Mouse (Mus musculus) frontal cortex, postnatal 14 days (tissue): ENCODE measurements around the gene Ms4a8a.
A peak's percentile ranks its signal among the peaks of the same experiment; 100 is the strongest.
"Not testable (repeated sequence)": the region's sequence is repeated elsewhere in the genome, so short reads cannot be mapped to it uniquely, and the experiment has no call there.

Source experiments
- DNase-seq, 2 experiments: peaks; one replicate each; pipeline ENCODE4 v3.0.0; 2022; ENCODE audit warnings: low spot score in 2 of 2

Ms4a8a gene

GRCm38 (mm10) chr19:11080934-11081333 lies at the start of gene Ms4a8a:
Gene Ms4a8a (minus strand): TSS chr19:11081102.
- DNase-seq: no peak

- no peak for DNase-seq
These were observed 48.8 kb upstream of the Ms4a8a start for GRCm38 (mm10) chr19:11129702-11130101.

DNA sequence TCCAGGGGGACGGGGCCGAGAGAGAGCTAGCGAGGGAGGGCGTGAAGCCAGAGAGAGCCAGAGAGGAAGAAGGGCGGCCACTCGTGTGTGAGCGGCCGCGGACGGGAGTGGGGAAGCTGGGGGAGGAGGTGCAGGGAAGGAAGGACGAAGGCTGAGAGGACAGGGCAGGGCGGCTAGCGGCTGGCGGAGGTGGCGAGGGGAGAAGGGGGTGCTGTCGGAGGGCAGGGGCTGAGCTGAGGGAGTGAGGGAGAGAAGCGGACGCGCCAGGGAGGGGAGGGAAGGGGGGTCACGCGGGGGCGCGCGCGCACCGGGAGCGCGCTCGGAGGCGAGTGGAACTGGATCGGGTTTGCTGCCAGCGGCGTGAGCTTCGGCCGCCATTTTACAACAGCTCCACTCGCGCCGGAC lies 40.1 kb upstream of the Ms4a8a start:
- not testable (repeated sequence) for DNase-seq

GRCm38 (mm10) chr19:11119338-11119737 lies 38.4 kb upstream of the Ms4a8a start:
- no peak for DNase-seq

DNA sequence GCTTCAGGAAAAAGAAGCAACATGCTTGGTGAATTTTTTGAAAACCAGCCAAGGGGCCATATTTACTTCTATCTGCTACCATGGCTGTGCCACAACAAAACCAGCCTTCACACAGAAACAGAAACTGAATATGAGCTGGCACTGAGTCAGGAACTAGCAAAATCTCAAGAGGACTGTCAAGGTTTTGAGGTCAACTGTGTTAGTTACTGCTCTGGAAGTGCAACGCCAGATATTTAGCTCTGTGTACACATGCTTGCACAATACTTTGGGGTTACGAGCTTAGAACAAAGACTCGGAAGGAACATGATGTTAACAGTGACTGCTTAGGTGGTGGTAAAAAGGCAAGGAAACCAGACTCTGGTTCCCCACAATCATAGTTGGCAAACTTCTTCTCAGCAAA lies 26.8 kb upstream of the Ms4a8a start:
- no peak for DNase-seq

DNA sequence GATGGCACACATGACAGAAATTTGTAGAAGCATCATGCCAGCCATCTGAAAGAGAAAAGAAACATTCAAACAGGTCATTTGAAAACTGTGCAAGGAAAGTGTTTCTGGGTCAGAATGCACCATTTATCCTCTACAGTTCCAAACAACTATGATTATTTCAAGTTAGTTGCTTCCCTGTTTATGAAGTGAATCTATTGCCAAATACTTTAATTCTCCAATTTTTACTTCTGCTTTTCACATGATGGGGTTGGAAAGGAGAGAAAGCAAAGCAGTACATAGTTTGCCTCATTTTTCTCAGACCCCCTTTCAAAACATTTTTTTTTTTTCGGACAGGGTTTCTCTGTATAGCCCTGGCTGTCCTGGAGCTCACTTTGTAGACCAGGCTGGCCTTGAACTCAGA lies 21.0 kb upstream of the Ms4a8a start:
- DNase-seq: no peak

GRCm38 (mm10) chr19:11098401-11098800 lies 17.5 kb upstream of the Ms4a8a start:
- DNase-seq: no peak

DNA sequence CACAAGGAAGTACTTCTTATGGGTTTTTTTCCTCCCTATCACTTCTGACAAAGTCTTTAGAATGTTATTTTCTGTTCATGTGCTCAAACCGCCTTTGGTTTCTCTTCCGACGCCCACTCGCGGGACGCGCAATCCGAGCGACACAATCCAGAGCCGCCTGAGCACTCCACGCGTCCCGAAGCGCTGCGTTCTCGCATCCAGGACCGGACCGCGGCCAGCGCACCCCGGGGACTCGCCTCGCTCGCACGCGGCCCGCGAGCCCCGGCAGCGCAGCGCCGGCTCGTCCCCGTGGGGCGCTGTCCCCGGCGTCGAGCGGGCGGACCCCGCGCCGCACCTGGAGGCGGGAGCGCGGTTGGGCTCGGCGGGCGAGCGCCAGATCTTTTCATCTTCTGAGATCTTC lies 11.2 kb upstream of the Ms4a8a start:
- DNase-seq: not testable (repeated sequence)

GRCm38 (mm10) chr19:11070364-11070763 lies 10.5 kb downstream of the Ms4a8a start:
- no peak for DNase-seq

- no peak for DNase-seq
These were observed 15.6 kb downstream of the Ms4a8a start for GRCm38 (mm10) chr19:11065202-11065875.

- no peak for DNase-seq
These were observed 20.0 kb downstream of the Ms4a8a start for GRCm38 (mm10) chr19:11060900-11061299.

GRCm38 (mm10) chr19:11059967-11060366 lies 20.9 kb downstream of the Ms4a8a start:
- no peak for DNase-seq

DNA sequence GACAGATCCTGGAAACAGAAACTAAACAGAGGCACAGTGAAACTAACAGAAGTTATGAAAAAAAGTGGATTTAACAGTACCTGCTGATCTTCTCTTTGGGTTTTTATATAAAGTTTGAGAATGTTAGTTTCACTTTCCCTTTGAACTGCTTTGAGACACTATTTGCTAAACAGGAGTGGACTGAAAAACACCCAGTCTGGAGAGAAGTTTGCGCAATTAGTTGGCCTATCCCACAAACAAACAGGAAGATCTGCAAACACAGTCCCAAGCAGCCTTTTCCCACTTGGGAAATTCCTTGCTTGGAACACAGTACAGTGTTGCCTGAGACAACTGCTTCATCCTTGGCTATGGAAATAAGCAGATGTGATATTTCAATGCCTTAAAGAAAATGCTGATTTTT lies 25.2 kb downstream of the Ms4a8a start:
- not testable (repeated sequence) for DNase-seq

DNA sequence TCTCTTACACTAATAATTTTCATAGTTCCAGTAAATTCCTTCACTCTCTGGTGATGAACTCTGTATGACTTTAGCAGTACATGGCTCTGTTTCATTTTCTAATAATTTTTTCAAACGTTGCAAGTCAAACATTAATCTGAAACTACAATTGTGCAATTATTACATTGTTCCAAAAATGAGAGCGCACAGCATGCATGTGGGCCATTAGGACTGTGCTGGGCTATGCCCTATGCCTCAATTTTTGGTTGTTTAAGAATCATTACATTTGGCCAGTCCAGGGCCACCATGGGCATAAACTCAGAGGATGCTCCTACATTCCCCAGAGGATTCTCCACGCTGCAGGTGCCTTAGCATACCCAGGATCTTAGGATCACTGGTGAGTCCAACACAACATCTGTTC lies 27.6 kb downstream of the Ms4a8a start:
- no peak for DNase-seq

GRCm38 (mm10) chr19:11052877-11053276 lies 28.0 kb downstream of the Ms4a8a start:
- DNase-seq: no peak

DNA sequence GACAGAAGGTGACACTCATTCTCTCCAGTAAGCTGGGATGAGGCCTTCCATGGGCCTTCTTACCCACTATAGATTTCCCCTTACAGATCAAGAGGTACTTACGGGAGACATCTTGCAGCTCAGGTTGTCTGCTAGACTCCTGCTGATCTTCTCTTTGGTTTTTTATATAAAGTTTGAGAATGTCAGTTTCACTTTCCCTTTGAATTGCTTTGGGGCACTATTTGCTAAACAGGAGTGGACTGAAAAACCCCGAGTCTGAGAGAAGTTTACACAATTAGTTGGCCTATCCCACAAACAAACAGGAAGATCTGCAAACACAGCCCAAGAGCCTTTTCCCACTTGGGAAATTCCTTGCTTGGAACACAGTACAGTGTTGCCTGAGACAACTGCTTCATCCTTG lies 30.6 kb downstream of the Ms4a8a start:
- no peak for DNase-seq

GRCm38 (mm10) chr19:11049426-11049825 lies 31.5 kb downstream of the Ms4a8a start:
- DNase-seq: no peak

DNA sequence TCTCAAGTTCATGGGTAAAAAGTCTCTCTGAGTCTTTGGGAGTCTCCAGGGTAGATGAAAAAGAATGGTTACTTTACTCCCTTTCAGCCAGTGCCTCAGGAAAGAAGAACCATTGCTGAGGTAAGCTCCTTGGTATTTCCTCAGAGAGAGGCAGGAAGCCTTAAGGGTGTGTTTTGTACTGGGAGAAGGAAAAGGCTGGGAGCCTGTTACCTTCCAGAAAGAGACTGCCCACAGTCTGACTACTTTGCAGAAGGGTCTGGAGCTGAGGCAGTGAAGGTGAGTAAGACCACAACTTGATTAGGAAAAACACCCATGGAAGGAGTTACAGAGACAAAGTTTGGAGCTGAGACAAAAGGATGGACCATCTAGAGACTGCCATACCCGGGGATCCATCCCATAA lies 32.4 kb downstream of the Ms4a8a start:
- no peak for DNase-seq

DNA sequence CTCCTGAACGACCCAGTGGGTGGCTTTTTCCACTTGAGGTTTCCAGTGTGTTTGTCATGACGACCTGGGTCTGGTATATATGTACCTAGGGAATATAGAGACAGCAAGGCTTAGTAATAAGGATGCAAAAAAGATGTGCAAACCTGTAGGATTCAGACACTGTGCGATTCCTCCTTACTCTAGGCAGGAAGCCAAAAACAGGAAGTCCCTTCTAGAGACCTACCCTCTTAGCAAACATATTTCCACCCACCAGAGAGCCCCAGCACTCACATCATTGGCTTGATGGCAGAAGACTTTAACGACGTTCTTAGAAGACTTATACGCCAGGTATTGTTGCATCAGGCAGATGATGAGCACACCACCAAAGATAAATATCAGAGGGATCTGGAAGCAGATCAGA lies 32.9 kb downstream of the Ms4a8a start:
- DNase-seq: no peak

GRCm38 (mm10) chr19:11044996-11045711 lies 35.7 kb downstream of the Ms4a8a start:
- DNase-seq: peak in 1 of 2 experiments; percentile 10

DNA sequence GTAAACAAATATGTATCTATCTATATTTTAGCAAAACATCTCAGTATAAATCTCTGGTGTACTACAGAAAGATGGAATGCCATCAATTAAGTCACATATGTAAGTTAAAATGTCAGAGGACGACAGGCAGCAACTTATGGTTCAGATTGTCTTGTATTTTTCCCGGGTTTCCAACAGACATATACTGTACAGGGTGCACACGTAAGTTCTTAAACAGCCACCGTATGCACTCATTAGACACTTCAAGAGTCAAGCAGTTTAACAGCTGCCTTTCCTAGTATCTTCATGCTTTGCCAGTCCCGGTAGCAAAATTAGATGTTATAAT lies 36.3 kb downstream of the Ms4a8a start:
- no peak for DNase-seq

- no peak for DNase-seq
These were observed 43.3 kb downstream of the Ms4a8a start for GRCm38 (mm10) chr19:11037570-11037969.

- no peak for DNase-seq
These were observed 58.5 kb downstream of the Ms4a8a start for GRCm38 (mm10) chr19:11022382-11022781.

- DNase-seq: no peak
These were observed 63.0 kb downstream of the Ms4a8a start, which contains the start of gene Ms4a18 for GRCm38 (mm10) chr19:11017891-11018290. Gene Ms4a18 (minus strand): TSS chr19:11018031.
